Mouse (Mus musculus) midbrain, embryonic 13.5 days (tissue): Measurements from ENCODE around the gene Lipe. TPM values are rescaled to one million over a fixed set of nuclear protein-coding genes. Genes with fewer than 3 reads are reported as not detected.

Experiments used
- polyA plus RNA-seq: library from polyadenylated mRNA; unstranded; fragments of >200 nt; fragmentation: Nextera tagmentation; extraction: Ambion mirVana; gene quantifications from 2 replicates; pipeline ENCODE4 v1.2.1, GENCODE M21; 2015

Lipe gene
- polyA plus RNA-seq, 1 experiment from 2014 or later = 9.9 TPM

Other genes with a start within 250 kb of the Lipe start
- gene Pou2f2, start 219.0 kb downstream of the Lipe start, polyA plus RNA-seq = 56.2 and 62.0 TPM in 2 replicates
- gene Dedd2, start 178.1 kb downstream of the Lipe start, polyA plus RNA-seq = 12.5 and 13.3 TPM in 2 replicates
- gene Zfp526, start 177.3 kb downstream of the Lipe start, polyA plus RNA-seq = 2.2 and 2.6 TPM in 2 replicates
- gene Gsk3a, start 160.9 kb downstream of the Lipe start, polyA plus RNA-seq = 13.7 and 15.9 TPM in 2 replicates
- gene Erf, start 147.9 kb downstream of the Lipe start, polyA plus RNA-seq = 4.4 and 5.7 TPM in 2 replicates
- gene Cic, start 131.0 kb downstream of the Lipe start, polyA plus RNA-seq = 37.6 and 44.2 TPM in 2 replicates
- gene Pafah1b3, start 100.7 kb downstream of the Lipe start, polyA plus RNA-seq = 665 and 668 TPM in 2 replicates
- gene Prr19, start 97.3 kb downstream of the Lipe start, polyA plus RNA-seq = 2.1 and 3.1 TPM in 2 replicates
- gene Tmem145, start 92.6 kb downstream of the Lipe start, polyA plus RNA-seq = 41.1 and 47.1 TPM in 2 replicates
- 18.9 and 19.8 TPM in 2 replicates for gene Megf8, start 81.5 kb downstream of the Lipe start, polyA plus RNA-seq
- gene Cnfn, start 29.0 kb downstream of the Lipe start, polyA plus RNA-seq = 0.32 TPM in 1 of 2 replicates, not detected in the other
- gene Cxcl17, start 14.2 kb upstream of the Lipe start, polyA plus RNA-seq = 0.51 and 0.73 TPM in 2 replicates
- 0.34 and 0.43 TPM in 2 replicates for gene Ceacam1, start 78.9 kb upstream of the Lipe start, polyA plus RNA-seq
- gene Ceacam2, start 141.1 kb upstream of the Lipe start, polyA plus RNA-seq = not detected in 2 replicates
- gene Erich4, start 217.2 kb upstream of the Lipe start, polyA plus RNA-seq = not detected in 2 replicates
- 31.5 and 34.2 TPM in 2 replicates for gene Dmac2, start 220.7 kb upstream of the Lipe start, polyA plus RNA-seq
- gene B3gnt8, start 227.9 kb upstream of the Lipe start, polyA plus RNA-seq = 0.55 and 0.57 TPM in 2 replicates